Mouse (Mus musculus) thymus, adult 2 months (tissue): Measurements from ENCODE around the gene Drc1.

Experiments
- CTCF ChIP-seq: fragments of 200-500 bp; IDR thresholded peaks from 2 replicates; pipeline ENCODE4 v1.5.1; 2012; ENCODE audit warnings: mild to moderate bottlenecking, control low read depth, low read length, moderate library complexity, borderline replicate concordance; ENCODE audit not compliant: control insufficient read depth, poor library complexity, insufficient read depth; ENCODE audit errors: extremely low read depth
- POLR2A ChIP-seq: fragments of 200-500 bp; IDR thresholded peaks from 2 replicates; pipeline ENCODE4 v1.6.1; 2012; ENCODE audit warnings: mild to moderate bottlenecking, low read length, control low read depth, moderate library complexity; ENCODE audit not compliant: control insufficient read depth, poor library complexity, insufficient read depth; ENCODE audit errors: extremely low read depth

DNA sequence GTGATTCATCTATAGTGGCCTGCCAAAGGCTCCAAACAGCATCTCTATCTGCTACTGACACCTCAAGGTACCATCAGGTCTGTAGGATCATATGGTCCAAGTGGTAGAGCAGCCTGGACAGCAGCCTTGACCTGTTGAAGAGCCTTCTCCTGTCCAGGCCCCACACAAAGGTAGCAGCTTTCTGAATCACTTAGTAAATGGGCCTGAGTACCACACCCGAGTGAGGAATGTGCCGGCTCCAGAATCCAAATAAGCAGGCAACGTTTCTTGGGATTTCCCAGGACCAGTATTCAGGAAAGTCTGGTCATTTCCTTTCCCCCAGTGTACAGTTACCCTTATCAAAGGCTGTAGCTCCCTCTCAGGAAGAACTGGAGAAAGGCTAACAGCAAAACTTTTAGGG, 2.2 kb upstream of the Drc1 start:
- no peak for TF ChIP-seq POLR2A
- TF ChIP-seq CTCF: no peak
